8 mouse cellular contexts compared by ENCODE assay signal in the genomic region with DNA sequence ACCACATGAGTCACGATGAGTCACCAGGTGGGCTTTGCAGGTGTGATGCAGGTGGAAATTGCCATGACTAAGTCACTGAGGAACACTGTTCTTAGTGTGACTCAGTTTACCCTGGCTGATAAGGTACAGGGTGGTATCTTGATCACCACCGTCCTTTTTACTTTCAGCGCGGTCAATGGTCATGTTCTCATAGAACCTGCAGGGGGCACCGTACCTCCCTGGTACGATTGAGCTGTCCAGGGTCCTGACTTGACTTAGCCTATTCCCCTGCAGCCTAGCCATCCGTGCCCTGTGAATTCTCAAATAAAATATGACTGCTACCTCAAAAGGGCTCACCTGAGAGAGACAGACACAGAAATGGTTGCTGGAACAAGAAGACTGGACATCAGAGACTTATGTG. TPM values are rescaled to one million over a fixed set of nuclear protein-coding genes. Genes with fewer than 3 reads are reported as not detected.
DNase-seq lines count a peak whose midpoint lies in the region; ATAC-seq and TF ChIP-seq lines count a peak whose summit lies in the region.

No protein-coding gene starts in this region.

- no peak for TF ChIP-seq POLR2A in spleen, adult 2 months (IDR thresholded peaks at IDR 0.05; ENCODE audit: low read depth, low read length)

- H3K9ac ChIP-seq in forebrain, embryonic 11.5 days (ENCODE audit: low read length) = no peak overlapping the region
- no peak overlapping the region for H3K9ac ChIP-seq in forebrain, embryonic 15.5 days (replicated peaks)
- no peak overlapping the region for H3K9ac ChIP-seq in lung, embryonic 16.5 days (ENCODE audit: low read length)

- peak; percentile 49; the same call in 1 of the 2 replicates for TF ChIP-seq CTCF in spleen, adult 2 months (IDR thresholded peaks at IDR 0.05; ENCODE audit: extremely low read depth, insufficient read depth, insufficient read length, insufficient replicate concordance)

- H3K4me2 ChIP-seq in forebrain, embryonic 11.5 days (ENCODE audit: low read depth, low read length, severe bottlenecking) = no peak overlapping the region
- no peak overlapping the region for H3K4me2 ChIP-seq in forebrain, embryonic 15.5 days (replicated peaks)
- H3K4me2 ChIP-seq in lung, embryonic 16.5 days (ENCODE audit: low read depth, low read length) = no peak overlapping the region

- peaks cover 20% of the 10 kb centered on the region for H3K4me1 ChIP-seq in forebrain, embryonic 11.5 days (replicated peaks; ENCODE audit: control insufficient read depth, insufficient read depth, low read length)
- H3K4me1 ChIP-seq in forebrain, embryonic 15.5 days = peaks cover 26% of the 10 kb centered on the region
- H3K4me1 ChIP-seq in spleen, adult 2 months (ENCODE audit: control insufficient read depth, insufficient read depth, insufficient read length) = no peaks in the 10 kb centered on the region
- no peaks in the 10 kb centered on the region for H3K4me1 ChIP-seq in lung, embryonic 16.5 days (replicated peaks; ENCODE audit: control insufficient read depth, insufficient read depth, low read length)

- H3K27ac ChIP-seq in forebrain, embryonic 11.5 days (ENCODE audit: low read depth, low read length) = no peak overlapping the region
- H3K27ac ChIP-seq in forebrain, embryonic 15.5 days (replicated peaks) = no peak overlapping the region
- no peak overlapping the region for H3K27ac ChIP-seq in spleen, adult 2 months (ENCODE audit: insufficient read depth, low read length)
- H3K27ac ChIP-seq in lung, embryonic 16.5 days (ENCODE audit: low read length) = no peak overlapping the region

- intact Hi-C loops in gastrocnemius, postnatal 14 days (cut with DNase I; ENCODE audit: low total_unique reads) = loop anchor here (5.0 kb wide), 1 partner anchor 165 kb away; no protein-coding TSS in a partner anchor

- H3K27me3 ChIP-seq in forebrain, embryonic 11.5 days (ENCODE audit: control insufficient read depth, insufficient read depth, low read length) = peaks cover 13% of the 10 kb centered on the region
- peaks cover 24% of the 10 kb centered on the region for H3K27me3 ChIP-seq in forebrain, embryonic 15.5 days
- H3K27me3 ChIP-seq in spleen, adult 2 months (ENCODE audit: control insufficient read depth, insufficient read depth, low read length) = 0 out of 2 replicates have a peak, but pooled peaks cover 3% of the 10 kb centered on the region
- peaks cover 47% of the 10 kb centered on the region for H3K27me3 ChIP-seq in lung, embryonic 16.5 days (ENCODE audit: control insufficient read depth, insufficient read depth, low read depth, low read length)

- H3K9me3 ChIP-seq in forebrain, embryonic 11.5 days (ENCODE audit: control insufficient read depth, low read length) = no peaks in the 10 kb centered on the region
- no peaks in the 10 kb centered on the region for H3K9me3 ChIP-seq in forebrain, embryonic 15.5 days
- H3K9me3 ChIP-seq in lung, embryonic 16.5 days (ENCODE audit: control insufficient read depth, low read length) = no peaks in the 10 kb centered on the region

- peak; percentile 84 for DNase-seq in forebrain, embryonic 11.5 days (ENCODE audit: low spot score)
- DNase-seq in spleen, adult 2 months (ENCODE audit: low read depth in 1 of 2, low spot score in 2 of 2) = no peak
- DNase-seq in spleen, postnatal 4 days (ENCODE audit: low spot score in 2 of 2) = no peak
- DNase-seq in gastrocnemius, postnatal 14 days = peak; percentile 53
- peak; percentile 33 for DNase-seq in yolk sac, embryonic 10.5 days (ENCODE audit: low spot score)
- no peak for DNase-seq in frontal cortex, postnatal 14 days (ENCODE audit: low spot score in 2 of 2)

- ATAC-seq in forebrain, embryonic 11.5 days (replicated peaks; ENCODE audit: low FRiP score) = no peak
- no peak for ATAC-seq in forebrain, embryonic 15.5 days (replicated peaks)
- ATAC-seq in lung, embryonic 16.5 days (ENCODE audit: low read depth) = 0 out of 2 replicates have a peak, but pooled peaks have one; percentile 45

- no peak overlapping the region for H3K4me3 ChIP-seq in forebrain, embryonic 11.5 days (ENCODE audit: low read depth, low read length)
- H3K4me3 ChIP-seq in forebrain, embryonic 15.5 days = no peak overlapping the region
- H3K4me3 ChIP-seq in spleen, adult 2 months (ENCODE audit: extremely low read depth, insufficient read depth, insufficient read length) = no peak overlapping the region
- no peak overlapping the region for H3K4me3 ChIP-seq in lung, embryonic 16.5 days (ENCODE audit: low read length)

- no peaks in the 10 kb centered on the region for H3K36me3 ChIP-seq in forebrain, embryonic 11.5 days (ENCODE audit: control insufficient read depth, insufficient read depth, low read length)
- no peaks in the 10 kb centered on the region for H3K36me3 ChIP-seq in forebrain, embryonic 15.5 days
- H3K36me3 ChIP-seq in spleen, adult 2 months (ENCODE audit: control insufficient read depth, insufficient read depth, low read length) = no peaks in the 10 kb centered on the region
- no peaks in the 10 kb centered on the region for H3K36me3 ChIP-seq in lung, embryonic 16.5 days (ENCODE audit: control insufficient read depth, insufficient read depth, low read length)

- WGBS in forebrain, embryonic 11.5 days = 12% methylated on average over 7 of the region's 7 CpGs
- 10% methylated on average over 7 of the region's 7 CpGs for WGBS in forebrain, embryonic 15.5 days
- 14% methylated on average over 7 of the region's 7 CpGs for WGBS in spleen, adult 2 months
- WGBS in lung, embryonic 16.5 days = 11% methylated on average over 7 of the region's 7 CpGs

RNA-seq across cellular contexts. Expression of a gene that starts 8.4 kb away (rescaled TPM):
- polyA plus RNA-seq in forebrain, embryonic 11.5 days (2014; fragmentation: Nextera tagmentation; extraction: Ambion mirVana) = 8.2 and 11.3 TPM in 2 replicates
- polyA plus RNA-seq in forebrain, embryonic 15.5 days (2015; fragmentation: Nextera tagmentation; extraction: Ambion mirVana) = 22.0 and 23.3 TPM in 2 replicates
- 214 and 227 TPM in 2 replicates for polyA plus RNA-seq in spleen, adult 2 months (2012; rRNA removed)
- 10 to 100 TPM; 18.7 to 19.7 TPM for total RNA-seq in gastrocnemius, postnatal 14 days (2021)
- polyA plus RNA-seq in lung, embryonic 16.5 days (2015; fragmentation: Nextera tagmentation; extraction: Ambion mirVana) = 32.6 and 36.7 TPM in 2 replicates

RNA-seq across cellular contexts. Expression of a gene that starts 14.2 kb away (rescaled TPM):
- polyA plus RNA-seq in forebrain, embryonic 11.5 days (2014; fragmentation: Nextera tagmentation; extraction: Ambion mirVana) = 10.0 and 10.7 TPM in 2 replicates
- polyA plus RNA-seq in forebrain, embryonic 15.5 days (2015; fragmentation: Nextera tagmentation; extraction: Ambion mirVana) = 18.8 and 20.7 TPM in 2 replicates
- polyA plus RNA-seq in spleen, adult 2 months (2012; rRNA removed) = 436 and 459 TPM in 2 replicates
- total RNA-seq in gastrocnemius, postnatal 14 days (2021) = 10 to 100 TPM; 15.2 to 18.1 TPM
- 21.9 and 24.5 TPM in 2 replicates for polyA plus RNA-seq in lung, embryonic 16.5 days (2015; fragmentation: Nextera tagmentation; extraction: Ambion mirVana)

RNA-seq across cellular contexts. Expression of a gene that starts 21.0 kb away (rescaled TPM):
- polyA plus RNA-seq in forebrain, embryonic 11.5 days (2014; fragmentation: Nextera tagmentation; extraction: Ambion mirVana) = 19.7 and 21.1 TPM in 2 replicates
- polyA plus RNA-seq in forebrain, embryonic 15.5 days (2015; fragmentation: Nextera tagmentation; extraction: Ambion mirVana) = 28.2 and 30.5 TPM in 2 replicates
- polyA plus RNA-seq in spleen, adult 2 months (2012; rRNA removed) = 284 and 304 TPM in 2 replicates
- total RNA-seq in gastrocnemius, postnatal 14 days (2021) = 10 to 100 TPM; 18.8 to 20.8 TPM
- polyA plus RNA-seq in lung, embryonic 16.5 days (2015; fragmentation: Nextera tagmentation; extraction: Ambion mirVana) = 51.9 and 55.2 TPM in 2 replicates

RNA-seq across cellular contexts. Expression of a gene that starts 49.6 kb away (rescaled TPM):
- 0.72 and 0.77 TPM in 2 replicates for polyA plus RNA-seq in forebrain, embryonic 11.5 days (2014; fragmentation: Nextera tagmentation; extraction: Ambion mirVana)
- 4.6 and 5.1 TPM in 2 replicates for polyA plus RNA-seq in forebrain, embryonic 15.5 days (2015; fragmentation: Nextera tagmentation; extraction: Ambion mirVana)
- polyA plus RNA-seq in spleen, adult 2 months (2012; rRNA removed) = 0.40 and 0.46 TPM in 2 replicates
- not detected for total RNA-seq in gastrocnemius, postnatal 14 days (2021)
- polyA plus RNA-seq in lung, embryonic 16.5 days (2015; fragmentation: Nextera tagmentation; extraction: Ambion mirVana) = not detected in 2 replicates

Comparison
In these comparisons a context has a peak if more than half of its experiments do, and no peak if none do; other contexts are left out.
1. DNase-seq: peak in forebrain, embryonic 11.5 days (single experiment), gastrocnemius, postnatal 14 days (single experiment) and yolk sac, embryonic 10.5 days (single experiment); none in spleen, adult 2 months (0 of 2), spleen, postnatal 4 days (0 of 2) and frontal cortex, postnatal 14 days (0 of 2).
2. RNA of a gene that starts 14.2 kb away (polyA plus RNA-seq): 436 to 459 TPM in spleen, adult 2 months; 21.9 to 24.5 TPM in lung, embryonic 16.5 days, 18.8 to 20.7 TPM in forebrain, embryonic 15.5 days and 10.0 to 10.7 TPM in forebrain, embryonic 11.5 days; every median in the first group is over 10 times any median in the second.